Mouse (Mus musculus): ENCODE data around the gene Gck. TPM values are rescaled to one million over a fixed set of nuclear protein-coding genes. Genes with fewer than 3 reads are reported as not detected.

Gck gene
- total and polyA plus RNA-seq, 2 experiments from 2014 or later, result 7.7 to 13.2 TPM

GRCm38 (mm10) chr11:5904871-5905270, 45.0 kb downstream of the Gck start:
- Histone ChIP-seq H3K27me3 (ENCODE audit: insufficient read depth, low read length) (no peaks in the 10 kb centered on the region), H3K9me3 (ENCODE audit: low read length) (no peaks in the 10 kb centered on the region), H3K9ac (replicated peaks; ENCODE audit: low read length, poor library complexity, severe bottlenecking) (no peak overlapping the region), H3K4me3 (ENCODE audit: low read depth, low read length) (no peak overlapping the region), H3K4me1 (ENCODE audit: insufficient read depth, low read length) (peaks cover 14% of the 10 kb centered on the region), H3K36me3 (ENCODE audit: insufficient read depth, low read length) (no peaks in the 10 kb centered on the region), H3K4me2 (ENCODE audit: low read depth, low read length, poor library complexity, severe bottlenecking) (no peak overlapping the region), H3K27ac (ENCODE audit: low read depth, low read length) (no peak overlapping the region)
- ATAC-seq (ENCODE audit: low FRiP score), result no peak
- no peak for TF ChIP-seq CTCF (IDR thresholded peaks at IDR 0.05)
- DNase-seq (ENCODE audit: low spot score), result no peak
- WGBS, result 97% methylated on average over 6 of the region's 6 CpGs

GRCm38 (mm10) chr11:5904357-5904756, 45.5 kb downstream of the Gck start:
- no peak for DNase-seq (ENCODE audit: low spot score)
- no peak overlapping the region for H3K27ac ChIP-seq (ENCODE audit: low read depth, low read length)

GRCm38 (mm10) chr11:5903844-5904243, 46.0 kb downstream of the Gck start:
- no peak for ATAC-seq (ENCODE audit: low FRiP score)
- Histone ChIP-seq H3K9me3 (ENCODE audit: low read length) (no peaks in the 10 kb centered on the region), H3K4me3 (ENCODE audit: low read depth, low read length) (no peak overlapping the region), H3K27ac (ENCODE audit: low read depth, low read length) (no peak overlapping the region), H3K9ac (replicated peaks; ENCODE audit: low read length, poor library complexity, severe bottlenecking) (no peak overlapping the region), H3K27me3 (ENCODE audit: insufficient read depth, low read length) (no peaks in the 10 kb centered on the region), H3K4me2 (ENCODE audit: low read depth, low read length, poor library complexity, severe bottlenecking) (no peak overlapping the region), H3K36me3 (ENCODE audit: insufficient read depth, low read length) (no peaks in the 10 kb centered on the region), H3K4me1 (ENCODE audit: insufficient read depth, low read length) (peaks cover 14% of the 10 kb centered on the region)
- TF ChIP-seq CTCF (IDR thresholded peaks at IDR 0.05), result no peak
- WGBS, result 87% methylated on average over 2 of the region's 2 CpGs
- no peak for DNase-seq (ENCODE audit: low spot score)

More at GRCm38 (mm10) chr11:5904357-5904756, 45.5 kb downstream of the Gck start:
- Histone ChIP-seq H3K36me3 (ENCODE audit: insufficient read depth, low read length) (no peaks in the 10 kb centered on the region), H3K4me1 (ENCODE audit: insufficient read depth, low read length) (peaks cover 14% of the 10 kb centered on the region), H3K4me3 (ENCODE audit: low read depth, low read length) (no peak overlapping the region), H3K9ac (replicated peaks; ENCODE audit: low read length, poor library complexity, severe bottlenecking) (no peak overlapping the region), H3K27me3 (ENCODE audit: insufficient read depth, low read length) (no peaks in the 10 kb centered on the region), H3K4me2 (ENCODE audit: low read depth, low read length, poor library complexity, severe bottlenecking) (no peak overlapping the region), H3K9me3 (ENCODE audit: low read length) (no peaks in the 10 kb centered on the region)
- no peak for TF ChIP-seq CTCF (IDR thresholded peaks at IDR 0.05)
- no peak for ATAC-seq (ENCODE audit: low FRiP score)
- 87% methylated on average over 19 of the region's 19 CpGs for WGBS

GRCm38 (mm10) chr11:5902390-5902789, 47.5 kb downstream of the Gck start:
- peak overlapping the region; percentile 37 for H3K4me3 ChIP-seq (ENCODE audit: low read depth, low read length)
- peak overlapping the region; percentile 54 for H3K4me2 ChIP-seq (ENCODE audit: low read depth, low read length, poor library complexity, severe bottlenecking)
- H3K4me1 ChIP-seq (ENCODE audit: insufficient read depth, low read length), result peaks cover 16% of the 10 kb centered on the region
- peak; percentile 50 for ATAC-seq (ENCODE audit: low FRiP score)
- H3K36me3 ChIP-seq (ENCODE audit: insufficient read depth, low read length), result no peaks in the 10 kb centered on the region
- H3K9ac ChIP-seq (replicated peaks; ENCODE audit: low read length, poor library complexity, severe bottlenecking), result peak overlapping the region; percentile 67; the same call in 1 of the 2 replicates
- TF ChIP-seq CTCF (IDR thresholded peaks at IDR 0.05), result no peak
- DNase-seq (ENCODE audit: low spot score), result peak; percentile 42
- peaks cover 1% of the 10 kb centered on the region; the same call in 1 of the 2 replicates for H3K27me3 ChIP-seq (ENCODE audit: insufficient read depth, low read length)
- H3K27ac ChIP-seq (ENCODE audit: low read depth, low read length), result peak overlapping the region; percentile 88
- no peaks in the 10 kb centered on the region for H3K9me3 ChIP-seq (ENCODE audit: low read length)
- 3% methylated on average over 6 of the region's 6 CpGs for WGBS

- Histone ChIP-seq H3K9me3 (ENCODE audit: low read length) (no peaks in the 10 kb centered on the region), H3K9ac (replicated peaks; ENCODE audit: low read length, poor library complexity, severe bottlenecking) (peak overlapping the region; percentile 67), H3K4me3 (ENCODE audit: low read depth, low read length) (peak overlapping the region; percentile 37), H3K27ac (ENCODE audit: low read depth, low read length) (peak overlapping the region; percentile 88), H3K4me2 (ENCODE audit: low read depth, low read length, poor library complexity, severe bottlenecking) (peak overlapping the region; percentile 54), H3K36me3 (ENCODE audit: insufficient read depth, low read length) (no peaks in the 10 kb centered on the region), H3K4me1 (ENCODE audit: insufficient read depth, low read length) (peaks cover 16% of the 10 kb centered on the region), H3K27me3 (ENCODE audit: insufficient read depth, low read length) (peaks cover 6% of the 10 kb centered on the region; the same call in 1 of the 2 replicates)
- no peak for TF ChIP-seq CTCF (IDR thresholded peaks at IDR 0.05)
- WGBS, result under 1% methylated on average over 32 of the region's 32 CpGs
- peak; percentile 90 for ATAC-seq (ENCODE audit: low FRiP score)
- peak; percentile 91 for DNase-seq (ENCODE audit: low spot score)
These were observed 47.9 kb downstream of the Gck start for GRCm38 (mm10) chr11:5901950-5902349.

GRCm38 (mm10) chr11:5901320-5901719, 48.6 kb downstream of the Gck start:
- ATAC-seq (ENCODE audit: low FRiP score) (peak; percentile 4; the same call in 1 of the 2 replicates), DNase-seq (ENCODE audit: low spot score) (no peak)
- WGBS, result 13% methylated on average over 3 of the region's 3 CpGs
- no peaks in the 10 kb centered on the region for H3K9me3 ChIP-seq (ENCODE audit: low read length)
- TF ChIP-seq CTCF (IDR thresholded peaks at IDR 0.05), result no peak
- no peaks in the 10 kb centered on the region for H3K36me3 ChIP-seq (ENCODE audit: insufficient read depth, low read length)
- H3K4me2 ChIP-seq (ENCODE audit: low read depth, low read length, poor library complexity, severe bottlenecking), result peak overlapping the region; percentile 54
- H3K4me3 ChIP-seq (ENCODE audit: low read depth, low read length), result peak overlapping the region; percentile 37
- H3K27me3 ChIP-seq (ENCODE audit: insufficient read depth, low read length), result peaks cover 6% of the 10 kb centered on the region; the same call in 1 of the 2 replicates
- peak overlapping the region; percentile 88 for H3K27ac ChIP-seq (ENCODE audit: low read depth, low read length)
- peaks cover 16% of the 10 kb centered on the region for H3K4me1 ChIP-seq (ENCODE audit: insufficient read depth, low read length)
- H3K9ac ChIP-seq (replicated peaks; ENCODE audit: low read length, poor library complexity, severe bottlenecking), result peak overlapping the region; percentile 67

All from midbrain, postnatal 0 days (tissue).